Mouse (Mus musculus): ENCODE results near the gene Me3. TPM values are rescaled to one million over a fixed set of nuclear protein-coding genes. Genes with fewer than 3 reads are reported as not detected.
A peak's percentile ranks its signal among the peaks of the same experiment; 100 is the strongest.
"Not testable (repeated sequence)": the region's sequence is repeated elsewhere in the genome, so short reads cannot be mapped to it uniquely, and the experiment has no call there.

The Me3 gene
- total RNA-seq, 2 experiments from 2014 or later: 83.3 to 90.8 TPM

DNA sequence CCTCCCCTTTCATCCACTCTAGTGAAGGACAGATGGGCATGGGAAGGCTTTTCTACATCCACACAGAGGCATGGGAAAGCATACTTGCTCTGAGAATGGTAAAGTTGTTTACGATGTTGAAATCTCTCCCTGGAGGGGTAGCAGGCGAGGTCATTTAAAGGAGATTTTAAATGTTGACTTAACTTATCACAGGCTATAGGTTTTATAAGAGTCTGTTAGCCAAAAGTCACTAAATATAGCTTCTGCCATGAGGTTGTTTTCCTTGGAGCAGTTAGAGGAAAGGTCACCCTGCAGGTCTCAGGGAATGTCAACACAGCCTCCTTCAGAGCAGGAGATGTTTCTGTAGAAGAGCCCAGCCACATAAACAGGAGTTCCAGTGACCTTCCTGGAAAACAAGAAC, 85.3 kb downstream of the Me3 start:
- DNase-seq (ENCODE audit: low spot score in 2 of 2): no peak
- Histone ChIP-seq H3K27ac (no peak overlapping the region), H3K4me3 (no peak overlapping the region)
- no peak for TF ChIP-seq CTCF (conservative IDR thresholded peaks at IDR 0.05)

DNA sequence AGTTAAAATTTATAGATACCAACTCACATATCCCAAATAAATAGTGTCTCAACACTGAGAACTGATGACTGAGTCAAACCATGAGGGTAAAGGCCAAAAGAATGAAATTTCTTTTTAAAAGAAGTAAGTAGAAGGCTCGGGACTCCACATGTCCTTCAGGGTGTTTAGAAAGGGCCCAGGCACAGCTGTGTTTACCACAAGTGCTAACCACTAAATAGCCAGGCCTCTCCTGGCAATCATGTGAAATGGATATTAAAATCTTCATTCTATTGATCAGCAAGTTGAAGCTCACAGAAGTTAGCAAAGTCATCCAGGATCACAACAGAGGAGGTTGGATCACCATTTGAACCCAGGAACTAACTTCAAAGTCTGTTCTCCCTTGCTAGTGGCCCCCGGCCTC, 86.1 kb downstream of the Me3 start:
- Histone ChIP-seq H3K4me3 (no peak overlapping the region), H3K27ac (no peak overlapping the region)
- DNase-seq (ENCODE audit: low spot score in 2 of 2): no peak
- no peak for TF ChIP-seq CTCF (conservative IDR thresholded peaks at IDR 0.05)

DNA sequence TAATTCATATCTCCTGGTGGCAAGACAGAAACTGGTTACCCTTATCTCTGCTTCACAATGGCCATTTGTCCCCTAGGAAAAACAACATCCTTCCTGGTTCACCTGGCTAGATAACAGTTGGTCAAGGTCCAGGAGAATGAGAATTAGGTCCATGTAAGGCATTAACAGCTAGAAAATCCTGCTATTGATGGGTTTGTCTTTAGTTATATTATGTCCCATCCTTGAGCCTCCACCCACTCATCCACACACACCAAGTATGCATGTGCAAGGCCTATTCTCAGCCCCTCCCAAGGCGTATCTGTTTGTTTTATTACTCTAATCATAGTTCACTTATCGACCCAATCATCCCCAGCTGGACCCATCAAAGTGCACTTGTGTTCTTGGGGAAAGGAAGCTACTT, 88.1 kb downstream of the Me3 start:
- TF ChIP-seq CTCF (conservative IDR thresholded peaks at IDR 0.05): no peak
- Histone ChIP-seq H3K4me3 (no peak overlapping the region), H3K27ac (no peak overlapping the region)
- DNase-seq (ENCODE audit: low spot score in 2 of 2): no peak

GRCm38 (mm10) chr7:89726712-89727111, 94.5 kb downstream of the Me3 start:
- DNase-seq (ENCODE audit: low spot score in 2 of 2): no peak
- no peak for TF ChIP-seq CTCF (conservative IDR thresholded peaks at IDR 0.05)
- Histone ChIP-seq H3K27ac (no peak overlapping the region), H3K4me3 (no peak overlapping the region)

DNA sequence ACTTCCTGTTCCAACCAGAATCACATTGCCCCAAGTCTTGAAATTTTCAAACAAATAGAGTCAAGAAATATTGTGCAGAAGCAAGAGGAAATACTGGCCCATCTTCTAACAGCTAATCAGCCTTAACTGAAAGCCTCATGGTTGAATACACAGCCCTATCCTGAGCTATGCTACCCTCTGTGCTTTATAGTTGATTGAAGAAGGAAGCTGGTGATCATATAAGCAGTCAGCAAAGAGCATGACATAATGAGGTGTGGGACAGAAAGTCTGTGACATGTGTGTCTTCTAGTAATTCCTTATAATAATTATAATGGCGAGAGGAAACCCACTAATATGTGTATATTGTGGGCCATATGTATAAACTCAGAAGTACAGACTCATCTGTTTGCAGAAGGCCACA, 95.4 kb downstream of the Me3 start:
- no peak for TF ChIP-seq CTCF (conservative IDR thresholded peaks at IDR 0.05)
- DNase-seq (ENCODE audit: low spot score in 2 of 2): no peak
- Histone ChIP-seq H3K4me3 (no peak overlapping the region), H3K27ac (no peak overlapping the region)

DNA sequence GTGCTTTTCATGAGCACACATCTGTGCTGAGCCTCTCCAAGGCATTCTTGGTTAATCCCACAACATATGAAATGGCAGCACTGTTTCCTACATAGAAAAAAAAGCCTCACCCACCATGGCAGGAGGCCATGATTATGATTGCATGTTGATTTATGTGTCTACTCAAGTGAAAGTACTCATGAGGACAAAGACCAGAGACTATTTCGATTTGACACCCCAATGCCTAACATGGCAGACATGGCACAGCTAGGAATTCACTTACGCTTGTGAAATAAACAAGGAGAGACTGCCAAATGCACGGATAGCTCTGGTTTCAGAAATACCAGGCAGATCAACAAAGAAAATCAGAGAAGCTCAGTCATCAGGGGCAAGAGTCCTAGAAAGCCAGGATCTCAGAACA, 96.2 kb downstream of the Me3 start:
- Histone ChIP-seq H3K4me3 (no peak overlapping the region), H3K27ac (no peak overlapping the region)
- TF ChIP-seq CTCF (conservative IDR thresholded peaks at IDR 0.05): no peak
- DNase-seq (ENCODE audit: low spot score in 2 of 2): no peak

- no peak for TF ChIP-seq CTCF (conservative IDR thresholded peaks at IDR 0.05)
- no peak overlapping the region for H3K4me3 ChIP-seq
- no peak for DNase-seq (ENCODE audit: low spot score in 2 of 2)
- H3K27ac ChIP-seq: no peak overlapping the region
These were observed 98.3 kb downstream of the Me3 start for GRCm38 (mm10) chr7:89730514-89730913.

DNA sequence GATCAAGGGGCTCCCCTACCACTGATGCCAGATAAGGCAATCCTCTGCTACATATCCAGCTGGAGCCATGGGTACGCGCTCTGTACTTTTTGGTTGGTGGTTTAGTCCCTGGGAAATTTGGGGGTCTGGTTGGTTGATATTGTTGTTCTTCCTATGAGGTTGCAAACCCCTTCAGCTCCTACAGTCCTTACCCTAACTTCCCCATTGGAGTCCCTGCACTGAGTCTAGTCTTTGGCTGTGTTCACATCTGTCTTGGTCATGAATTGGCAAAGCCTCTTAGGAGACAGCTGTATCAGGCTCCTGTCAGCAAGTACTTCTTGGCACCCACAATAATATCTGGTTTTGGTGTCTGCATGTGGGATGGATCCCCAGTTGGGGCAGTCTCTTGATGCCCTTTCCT, 98.9 kb downstream of the Me3 start:
- not testable (repeated sequence) for H3K4me3 ChIP-seq; DNase-seq (ENCODE audit: low spot score in 2 of 2)

GRCm38 (mm10) chr7:89748415-89748814, 116.2 kb downstream of the Me3 start:
- no peak for TF ChIP-seq CTCF (conservative IDR thresholded peaks at IDR 0.05)
- DNase-seq (ENCODE audit: low spot score in 2 of 2): peak in 1 of 2 experiments; percentile 24
- H3K4me3 ChIP-seq: no peak overlapping the region
- peak overlapping the region; percentile 62; the same call in 1 of the 2 replicates for H3K27ac ChIP-seq

More for the DNA sequence above, 98.9 kb downstream of the Me3 start:
- H3K27ac ChIP-seq: not testable (repeated sequence)

- no peak for TF ChIP-seq CTCF (conservative IDR thresholded peaks at IDR 0.05)
- no peak for DNase-seq (ENCODE audit: low spot score in 2 of 2)
- Histone ChIP-seq H3K27ac (peak overlapping the region; percentile 62; the same call in 1 of the 2 replicates), H3K4me3 (no peak overlapping the region)
These were observed 117.0 kb downstream of the Me3 start for GRCm38 (mm10) chr7:89749183-89749582.

GRCm38 (mm10) chr7:89766678-89767508, 134.7 kb downstream of the Me3 start:
- no peak for DNase-seq (ENCODE audit: low spot score in 2 of 2)
- Histone ChIP-seq H3K4me3 (no peak overlapping the region), H3K27ac (no peak overlapping the region)
- no peak for TF ChIP-seq CTCF (conservative IDR thresholded peaks at IDR 0.05)

DNA sequence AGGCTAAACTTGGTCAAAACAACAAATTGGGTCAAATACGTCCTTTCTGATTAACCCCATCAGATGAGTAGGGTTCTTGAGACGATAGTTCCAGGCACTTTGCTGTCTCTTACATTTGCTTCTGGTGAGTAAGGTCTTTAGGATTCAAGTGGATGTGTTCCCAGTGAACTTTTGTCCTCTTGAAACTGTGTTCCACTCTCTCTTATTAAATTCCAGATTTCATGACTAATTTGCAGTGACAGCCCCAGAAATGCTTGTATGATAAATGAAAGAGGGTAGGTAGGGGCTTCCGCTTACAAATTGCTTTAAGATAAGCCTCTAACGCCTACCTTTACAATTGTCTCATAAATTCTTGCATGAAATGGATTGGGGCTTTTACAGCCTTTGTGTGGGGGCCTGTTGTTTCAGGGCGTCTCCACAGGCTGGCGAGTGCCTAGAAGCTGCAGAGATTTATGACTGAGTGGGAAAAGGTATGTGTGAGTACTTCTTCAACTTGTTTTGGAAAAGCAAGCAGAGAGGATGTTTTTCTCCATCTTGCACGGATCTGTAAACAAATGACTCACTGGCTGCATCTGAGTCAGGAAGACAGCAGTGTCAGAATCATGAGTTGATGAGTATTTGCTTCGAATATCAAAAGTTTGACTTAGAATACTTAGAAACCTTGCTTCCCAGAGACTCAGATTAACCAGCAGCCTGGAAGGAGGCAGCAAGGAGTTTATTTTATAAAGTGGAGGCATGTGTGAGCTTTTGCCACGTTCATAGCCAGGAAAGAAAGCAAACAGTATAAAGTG, 137.1 kb downstream of the Me3 start:
- peak overlapping the region; percentile 56; the same call in 1 of the 2 replicates for H3K27ac ChIP-seq
- no peak for TF ChIP-seq CTCF (conservative IDR thresholded peaks at IDR 0.05)
- no peak for DNase-seq (ENCODE audit: low spot score in 2 of 2)
- no peak overlapping the region for H3K4me3 ChIP-seq

DNA sequence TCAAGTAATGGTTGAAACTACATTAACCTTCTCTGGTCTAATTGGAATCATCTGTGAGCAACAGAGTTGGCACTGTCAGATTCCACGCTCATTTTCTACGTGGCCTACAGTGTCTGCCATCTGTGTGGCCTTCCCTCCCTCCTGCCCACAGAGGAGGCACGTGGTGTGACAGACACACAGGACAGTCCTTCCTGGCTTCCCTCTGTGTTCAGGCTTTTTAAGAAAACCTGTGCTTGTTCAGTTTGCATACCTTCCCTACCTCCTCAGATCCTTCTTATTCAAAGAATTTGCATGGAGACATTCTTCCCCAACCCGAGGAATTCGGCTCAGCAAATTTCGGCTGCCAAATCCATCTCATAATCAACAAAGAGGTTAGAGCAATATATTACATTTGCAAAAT, 137.8 kb downstream of the Me3 start:
- Histone ChIP-seq H3K4me3 (no peak overlapping the region), H3K27ac (peak overlapping the region; percentile 56)
- DNase-seq (ENCODE audit: low spot score in 2 of 2): no peak
- no peak for TF ChIP-seq CTCF (conservative IDR thresholded peaks at IDR 0.05)

Measured in layer of hippocampus, adult 2 months (tissue).